Mouse (Mus musculus): Measurements from ENCODE around the gene Mier1. TPM values are rescaled to one million over a fixed set of nuclear protein-coding genes. Genes with fewer than 3 reads are reported as not detected.
"Not testable (repeated sequence)": the region's sequence is repeated elsewhere in the genome, so short reads cannot be mapped to it uniquely, and the experiment has no call there.

The Mier1 gene
- polyA plus RNA-seq, 1 experiment from 2014 or later: 37.9 TPM

GRCm38 (mm10) chr4:103120874-103121389 lies 6.7 kb downstream of the Mier1 start:
- Histone ChIP-seq H3K36me3 (ENCODE audit: insufficient read depth) (peaks cover 9% of the 10 kb centered on the region), H3K9me3 (ENCODE audit: low read depth, low read length) (no peaks in the 10 kb centered on the region), H3K4me1 (ENCODE audit: insufficient read depth) (0 out of 2 replicates have a peak, but pooled peaks cover 5% of the 10 kb centered on the region), H3K27ac (ENCODE audit: low read depth) (no peak overlapping the region), H3K4me3 (ENCODE audit: low read depth, low read length) (peak overlapping the region; percentile 87), H3K9ac (no peak overlapping the region), H3K4me2 (peak overlapping the region; percentile 74), H3K27me3 (ENCODE audit: insufficient read depth, low read length) (no peaks in the 10 kb centered on the region)
- no peak for DNase-seq
- no peak for ATAC-seq (ENCODE audit: insufficient read depth)
- 82% methylated on average over 9 of the region's 9 CpGs for WGBS
- no peak for TF ChIP-seq CTCF (IDR thresholded peaks at IDR 0.05; ENCODE audit: low read depth)

DNA sequence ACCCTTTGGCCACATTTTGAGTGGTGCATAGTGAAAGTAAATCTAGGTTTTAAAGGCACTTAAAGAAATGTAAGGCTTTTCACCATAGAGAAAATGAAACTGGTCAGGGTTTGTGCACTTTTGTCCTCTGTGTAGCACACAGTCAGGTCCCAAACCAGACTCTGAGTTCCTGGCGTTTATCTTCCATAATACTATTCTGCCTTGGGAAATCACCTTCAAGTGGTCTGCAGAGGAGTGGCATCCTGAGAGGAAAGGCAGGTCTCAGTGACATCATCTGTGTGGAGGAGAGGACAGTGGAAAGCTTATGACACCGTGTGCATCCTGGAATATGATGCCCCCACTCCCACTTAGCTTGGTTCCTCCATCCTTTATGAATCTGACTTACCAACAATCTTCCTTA lies 8.9 kb downstream of the Mier1 start:
- H3K9me3 ChIP-seq (ENCODE audit: low read depth, low read length): no peaks in the 10 kb centered on the region
- no peak for ATAC-seq (ENCODE audit: insufficient read depth)
- TF ChIP-seq CTCF (IDR thresholded peaks at IDR 0.05; ENCODE audit: low read depth): no peak
- no peak overlapping the region for H3K27ac ChIP-seq (ENCODE audit: low read depth)
- H3K4me1 ChIP-seq (ENCODE audit: insufficient read depth): 0 out of 2 replicates have a peak, but pooled peaks cover 5% of the 10 kb centered on the region
- H3K36me3 ChIP-seq (ENCODE audit: insufficient read depth): no peaks in the 10 kb centered on the region
- 39% methylated on average over 2 of the region's 2 CpGs for WGBS
- no peak for DNase-seq
- H3K27me3 ChIP-seq (ENCODE audit: insufficient read depth, low read length): no peaks in the 10 kb centered on the region
- H3K4me3 ChIP-seq (ENCODE audit: low read depth, low read length): no peak overlapping the region
- no peak overlapping the region; the same call in 1 of the 2 replicates for H3K9ac ChIP-seq
- no peak overlapping the region for H3K4me2 ChIP-seq

DNA sequence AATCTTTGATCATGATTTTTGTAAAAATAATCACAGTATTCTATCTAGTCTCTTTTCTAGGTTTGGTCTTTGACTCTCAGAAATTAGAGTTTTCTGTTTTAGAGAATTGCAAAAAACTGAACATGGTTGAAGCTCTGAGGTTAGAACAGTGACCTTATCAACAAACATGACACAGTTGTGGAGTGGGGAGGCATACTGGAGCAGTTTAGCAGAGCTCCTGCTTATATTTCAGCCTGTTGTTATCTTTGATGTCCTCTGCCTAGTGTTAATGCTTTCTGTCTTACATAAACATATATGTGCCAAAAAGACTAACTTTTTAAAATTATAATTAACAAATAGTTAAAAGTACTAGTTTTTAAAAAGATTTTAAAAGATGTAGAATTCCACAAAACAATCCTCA lies 9.4 kb downstream of the Mier1 start:
- no peak for TF ChIP-seq CTCF (IDR thresholded peaks at IDR 0.05; ENCODE audit: low read depth)
- H3K4me2 ChIP-seq: no peak overlapping the region
- no peak overlapping the region for H3K9ac ChIP-seq
- H3K4me1 ChIP-seq (ENCODE audit: insufficient read depth): 0 out of 2 replicates have a peak, but pooled peaks cover 5% of the 10 kb centered on the region
- no peak for DNase-seq
- no peak overlapping the region for H3K4me3 ChIP-seq (ENCODE audit: low read depth, low read length)
- no peaks in the 10 kb centered on the region for H3K27me3 ChIP-seq (ENCODE audit: insufficient read depth, low read length)
- H3K36me3 ChIP-seq (ENCODE audit: insufficient read depth): no peaks in the 10 kb centered on the region
- H3K9me3 ChIP-seq (ENCODE audit: low read depth, low read length): no peaks in the 10 kb centered on the region
- H3K27ac ChIP-seq (ENCODE audit: low read depth): no peak overlapping the region
- ATAC-seq (ENCODE audit: insufficient read depth): no peak

DNA sequence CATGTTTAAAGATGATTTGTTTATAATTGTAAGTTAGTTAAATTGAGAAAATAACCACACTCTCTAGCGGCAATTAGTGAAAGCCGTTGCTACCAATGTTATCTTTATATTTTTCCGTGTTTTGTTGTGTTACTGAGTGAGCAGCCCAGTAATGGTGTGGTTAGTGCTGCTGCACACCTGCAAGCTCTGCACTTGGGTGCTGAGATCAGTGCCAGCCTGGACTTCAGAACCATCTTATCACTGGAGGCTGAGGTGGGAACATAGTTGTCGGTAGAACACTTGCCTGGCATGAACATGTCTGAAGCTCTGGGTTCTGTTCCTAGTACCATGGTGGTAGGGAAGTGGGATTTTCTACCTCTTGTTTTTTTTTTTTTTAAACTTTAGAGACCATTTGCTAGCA lies 12.3 kb downstream of the Mier1 start:
- H3K4me1 ChIP-seq (ENCODE audit: insufficient read depth): no peaks in the 10 kb centered on the region
- WGBS: 83% methylated on average over 4 of the region's 4 CpGs
- DNase-seq (no peak), ATAC-seq (ENCODE audit: insufficient read depth) (no peak)
- no peak overlapping the region for H3K4me3 ChIP-seq (ENCODE audit: low read depth, low read length)
- H3K9me3 ChIP-seq (ENCODE audit: low read depth, low read length): no peaks in the 10 kb centered on the region
- H3K27me3 ChIP-seq (ENCODE audit: insufficient read depth, low read length): no peaks in the 10 kb centered on the region
- no peak overlapping the region for H3K4me2 ChIP-seq
- H3K27ac ChIP-seq (ENCODE audit: low read depth): no peak overlapping the region
- TF ChIP-seq CTCF (IDR thresholded peaks at IDR 0.05; ENCODE audit: low read depth): no peak
- no peak overlapping the region for H3K9ac ChIP-seq
- H3K36me3 ChIP-seq (ENCODE audit: insufficient read depth): peaks cover 8% of the 10 kb centered on the region

GRCm38 (mm10) chr4:103136946-103137345 lies 22.8 kb downstream of the Mier1 start:
- no peaks in the 10 kb centered on the region for H3K4me1 ChIP-seq (ENCODE audit: insufficient read depth)
- ATAC-seq (ENCODE audit: insufficient read depth) (no peak), DNase-seq (no peak)
- H3K9me3 ChIP-seq (ENCODE audit: low read depth, low read length): no peaks in the 10 kb centered on the region
- H3K4me2 ChIP-seq: no peak overlapping the region
- 54% methylated on average over 1 of the region's 1 CpGs for WGBS
- H3K9ac ChIP-seq: no peak overlapping the region
- no peaks in the 10 kb centered on the region for H3K27me3 ChIP-seq (ENCODE audit: insufficient read depth, low read length)
- peaks cover 43% of the 10 kb centered on the region for H3K36me3 ChIP-seq (ENCODE audit: insufficient read depth)
- no peak for TF ChIP-seq CTCF (IDR thresholded peaks at IDR 0.05; ENCODE audit: low read depth)
- H3K27ac ChIP-seq (ENCODE audit: low read depth): no peak overlapping the region
- H3K4me3 ChIP-seq (ENCODE audit: low read depth, low read length): no peak overlapping the region

DNA sequence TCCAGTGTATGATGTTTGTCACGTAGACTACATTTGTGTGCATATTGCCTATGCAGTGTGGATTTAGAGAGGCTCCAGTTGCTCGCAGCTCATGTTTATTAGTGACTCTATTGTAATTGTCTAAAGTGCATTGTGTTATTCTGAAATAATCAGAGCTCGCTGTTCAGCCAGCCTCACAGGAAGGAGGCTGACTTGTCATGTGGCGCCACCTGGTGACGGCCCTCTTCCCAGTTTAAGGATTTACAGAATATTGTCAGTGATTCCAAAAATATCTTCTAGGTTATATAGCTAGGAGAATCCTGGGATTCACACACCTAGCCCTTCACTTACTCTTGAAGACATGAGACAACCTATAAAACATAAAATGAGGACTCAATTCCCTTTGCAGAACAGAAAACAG lies 32.1 kb downstream of the Mier1 start:
- Histone ChIP-seq H3K4me1 (ENCODE audit: insufficient read depth) (no peaks in the 10 kb centered on the region), H3K27ac (ENCODE audit: low read depth) (no peak overlapping the region), H3K4me3 (ENCODE audit: low read depth, low read length) (no peak overlapping the region), H3K9me3 (ENCODE audit: low read depth, low read length) (no peaks in the 10 kb centered on the region), H3K36me3 (ENCODE audit: insufficient read depth) (peaks cover 75% of the 10 kb centered on the region), H3K4me2 (no peak overlapping the region), H3K27me3 (ENCODE audit: insufficient read depth, low read length) (no peaks in the 10 kb centered on the region), H3K9ac (no peak overlapping the region)
- DNase-seq: peak; percentile 90
- peak; percentile 81 for TF ChIP-seq CTCF (IDR thresholded peaks at IDR 0.05; ENCODE audit: low read depth)
- peak; percentile 41; the same call in 1 of the 2 replicates for ATAC-seq (ENCODE audit: insufficient read depth)
- WGBS: 41% methylated on average over 5 of the region's 5 CpGs

DNA sequence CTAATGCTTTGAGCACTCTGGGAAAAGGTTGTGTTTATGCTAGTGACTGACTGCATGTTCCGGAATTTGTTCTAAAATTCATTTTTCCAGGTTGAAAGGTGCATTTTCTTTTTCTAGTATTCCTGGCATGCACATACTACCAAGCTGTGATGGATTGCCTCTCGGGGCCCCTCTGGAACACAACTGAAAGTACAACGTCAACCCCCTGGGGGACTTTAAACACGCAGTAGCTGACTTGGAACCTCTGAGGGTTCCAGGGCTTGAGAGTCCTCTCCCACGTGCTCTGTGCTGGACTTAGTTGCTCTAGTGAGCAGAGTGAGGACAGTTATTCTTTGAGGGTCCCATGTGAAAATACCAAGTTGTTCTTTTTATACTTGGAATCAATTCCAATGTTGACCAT lies 37.8 kb downstream of the Mier1 start:
- no peaks in the 10 kb centered on the region for H3K27me3 ChIP-seq (ENCODE audit: insufficient read depth, low read length)
- ATAC-seq (ENCODE audit: insufficient read depth) (no peak), DNase-seq (no peak)
- H3K4me1 ChIP-seq (ENCODE audit: insufficient read depth): no peaks in the 10 kb centered on the region
- H3K4me3 ChIP-seq (ENCODE audit: low read depth, low read length): no peak overlapping the region
- WGBS: 83% methylated on average over 5 of the region's 5 CpGs
- H3K4me2 ChIP-seq: no peak overlapping the region
- no peak overlapping the region for H3K27ac ChIP-seq (ENCODE audit: low read depth)
- H3K9me3 ChIP-seq (ENCODE audit: low read depth, low read length): no peaks in the 10 kb centered on the region
- peaks cover 87% of the 10 kb centered on the region for H3K36me3 ChIP-seq (ENCODE audit: insufficient read depth)
- no peak overlapping the region for H3K9ac ChIP-seq
- TF ChIP-seq CTCF (IDR thresholded peaks at IDR 0.05; ENCODE audit: low read depth): no peak

DNA sequence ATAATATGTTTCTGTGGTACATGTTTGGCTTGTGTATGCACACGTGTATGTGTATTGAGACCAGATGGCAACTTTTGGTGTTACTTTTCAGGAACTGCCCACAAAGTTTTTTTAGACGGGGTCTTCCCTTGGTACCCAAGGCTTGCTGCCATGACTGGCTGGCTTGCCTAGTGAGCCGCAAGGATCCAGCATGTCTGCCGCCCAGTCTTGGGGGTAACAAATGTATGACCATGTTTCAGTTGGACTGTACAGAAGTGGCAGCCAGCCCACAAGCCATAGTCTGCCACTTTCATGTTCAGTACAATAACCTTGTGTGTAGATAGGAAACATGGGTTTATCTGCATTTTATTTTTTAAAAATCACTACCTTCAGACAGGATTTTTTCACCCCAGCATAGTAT lies 44.6 kb downstream of the Mier1 start:
- WGBS: 91% methylated on average over 4 of the region's 4 CpGs
- H3K4me1 ChIP-seq (ENCODE audit: insufficient read depth): no peaks in the 10 kb centered on the region
- H3K27me3 ChIP-seq (ENCODE audit: insufficient read depth, low read length): no peaks in the 10 kb centered on the region
- TF ChIP-seq CTCF (IDR thresholded peaks at IDR 0.05; ENCODE audit: low read depth): no peak
- H3K4me3 ChIP-seq (ENCODE audit: low read depth, low read length): no peak overlapping the region
- no peak overlapping the region for H3K27ac ChIP-seq (ENCODE audit: low read depth)
- H3K36me3 ChIP-seq (ENCODE audit: insufficient read depth): peaks cover 80% of the 10 kb centered on the region
- H3K4me2 ChIP-seq: no peak overlapping the region
- no peaks in the 10 kb centered on the region for H3K9me3 ChIP-seq (ENCODE audit: low read depth, low read length)
- ATAC-seq (ENCODE audit: insufficient read depth) (no peak), DNase-seq (no peak)
- no peak overlapping the region for H3K9ac ChIP-seq

DNA sequence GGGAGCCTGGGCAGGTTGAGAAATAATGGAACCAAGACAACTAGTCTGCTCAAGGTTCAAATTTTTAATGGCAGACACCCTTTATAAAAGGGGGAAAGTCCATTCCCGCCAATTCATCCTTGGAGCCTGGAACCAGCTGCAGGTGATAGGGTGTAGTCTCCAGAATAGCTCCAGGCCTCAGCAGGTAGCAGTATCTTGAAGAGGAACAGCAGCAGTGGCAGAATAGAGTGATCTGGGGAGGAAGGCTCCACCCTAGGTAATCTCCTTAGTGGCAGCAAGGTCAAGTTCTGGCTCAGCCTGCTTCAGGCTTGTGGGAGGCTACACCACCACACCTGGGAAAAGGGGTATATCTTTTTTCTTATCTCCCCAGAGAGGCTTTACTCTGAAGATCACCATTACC lies 52.0 kb downstream of the Mier1 start:
- H3K9ac ChIP-seq; ATAC-seq (ENCODE audit: insufficient read depth); H3K4me1 ChIP-seq (ENCODE audit: insufficient read depth); DNase-seq; H3K27me3 ChIP-seq (ENCODE audit: insufficient read depth, low read length); H3K4me2 ChIP-seq; H3K27ac ChIP-seq (ENCODE audit: low read depth); H3K4me3 ChIP-seq (ENCODE audit: low read depth, low read length); H3K9me3 ChIP-seq (ENCODE audit: low read depth, low read length): not testable (repeated sequence)
- H3K36me3 ChIP-seq (ENCODE audit: insufficient read depth): peaks cover 32% of the 10 kb centered on the region
- WGBS: 100% methylated on average over 1 of the region's 1 CpGs

All from lung, embryonic 14.5 days (tissue).